Mouse (Mus musculus): ENCODE results near the gene Btg4. TPM values are rescaled to one million over a fixed set of nuclear protein-coding genes. Genes with fewer than 3 reads are reported as not detected.

The Btg4 gene
- polyA plus RNA-seq, 1 experiment from 2014 or later: not detected

DNA sequence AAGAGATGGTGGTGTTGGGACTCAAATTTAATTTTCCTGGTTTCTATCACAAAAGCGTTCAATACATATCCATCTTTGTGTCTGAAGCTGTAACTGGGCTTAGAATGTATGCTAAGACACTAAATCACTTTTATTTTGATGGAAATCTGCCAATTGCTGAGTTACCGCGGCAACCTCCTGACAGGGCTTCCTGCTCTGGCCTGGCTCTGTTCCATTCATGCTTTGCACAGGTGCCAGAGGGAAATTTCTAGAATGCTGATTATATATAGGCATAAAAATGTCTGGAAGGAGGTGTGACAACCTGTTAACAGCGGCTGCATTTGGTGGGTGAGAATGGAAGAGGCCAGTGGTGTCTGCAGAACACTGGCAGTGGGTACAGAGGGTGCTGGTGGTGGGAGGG is 85.8 kb downstream of the Btg4 start:
- WGBS: 84% methylated on average over 4 of the region's 4 CpGs
- no peak overlapping the region for H3K4me3 ChIP-seq
- no peak overlapping the region for H3K27ac ChIP-seq
- H3K9ac ChIP-seq: no peak overlapping the region
- H3K27me3 ChIP-seq: peaks cover 2% of the 10 kb centered on the region; the same call in 1 of the 2 replicates
- no peak for ATAC-seq (ENCODE audit: low FRiP score)
- no peaks in the 10 kb centered on the region for H3K36me3 ChIP-seq
- peaks cover 4% of the 10 kb centered on the region for H3K4me1 ChIP-seq (replicated peaks)
- no peak overlapping the region for H3K4me2 ChIP-seq
- no peaks in the 10 kb centered on the region for H3K9me3 ChIP-seq

GRCm38 (mm10) chr9:51147294-51147693 is 86.6 kb downstream of the Btg4 start:
- ATAC-seq (ENCODE audit: low FRiP score): no peak
- Histone ChIP-seq H3K27ac (no peak overlapping the region), H3K9ac (no peak overlapping the region), H3K4me1 (replicated peaks) (peaks cover 4% of the 10 kb centered on the region), H3K36me3 (no peaks in the 10 kb centered on the region), H3K4me2 (no peak overlapping the region), H3K27me3 (peaks cover 7% of the 10 kb centered on the region; the same call in 1 of the 2 replicates), H3K9me3 (no peaks in the 10 kb centered on the region), H3K4me3 (no peak overlapping the region)
- 83% methylated on average over 5 of the region's 5 CpGs for WGBS

- Histone ChIP-seq H3K4me2 (no peak overlapping the region), H3K4me1 (replicated peaks) (no peaks in the 10 kb centered on the region), H3K9me3 (no peaks in the 10 kb centered on the region), H3K36me3 (no peaks in the 10 kb centered on the region), H3K9ac (no peak overlapping the region), H3K27ac (no peak overlapping the region), H3K27me3 (peaks cover 7% of the 10 kb centered on the region; the same call in 1 of the 2 replicates), H3K4me3 (no peak overlapping the region)
- 18% methylated on average over 13 of the region's 13 CpGs for WGBS
- 0 out of 2 replicates have a peak, but pooled peaks have one; percentile 36 for ATAC-seq (ENCODE audit: low FRiP score)
Measured at GRCm38 (mm10) chr9:51152079-51152752, 91.5 kb downstream of the Btg4 start.

GRCm38 (mm10) chr9:51161771-51162388 is 101.2 kb downstream of the Btg4 start:
- Histone ChIP-seq H3K36me3 (no peaks in the 10 kb centered on the region), H3K4me3 (no peak overlapping the region), H3K27ac (no peak overlapping the region), H3K4me1 (replicated peaks) (no peaks in the 10 kb centered on the region), H3K4me2 (no peak overlapping the region), H3K9ac (no peak overlapping the region), H3K27me3 (peaks cover 17% of the 10 kb centered on the region), H3K9me3 (no peaks in the 10 kb centered on the region)
- peak; percentile 73 for ATAC-seq (ENCODE audit: low FRiP score)
- WGBS: 31% methylated on average over 4 of the region's 4 CpGs

DNA sequence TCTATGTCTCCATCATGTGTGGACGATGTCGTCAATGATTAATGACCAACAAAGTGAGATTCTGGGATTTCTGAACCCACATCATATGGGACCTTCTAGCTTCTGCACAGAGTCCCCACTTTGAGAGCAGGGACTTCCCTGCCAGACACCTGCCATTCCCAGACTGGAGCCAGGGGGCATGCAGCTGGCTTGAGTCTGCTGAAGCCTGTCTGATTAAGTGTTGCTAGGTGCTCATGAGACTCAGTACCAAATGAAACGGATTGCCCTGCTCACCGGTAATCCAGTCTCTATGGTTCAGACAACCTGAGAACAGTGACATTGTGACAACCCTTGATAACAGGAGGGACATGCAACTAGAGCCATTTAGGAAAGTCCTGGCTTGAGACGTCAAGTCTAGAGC is 103.3 kb downstream of the Btg4 start:
- Histone ChIP-seq H3K9ac (no peak overlapping the region), H3K36me3 (no peaks in the 10 kb centered on the region), H3K27ac (no peak overlapping the region), H3K4me3 (no peak overlapping the region), H3K9me3 (no peaks in the 10 kb centered on the region), H3K4me2 (no peak overlapping the region), H3K4me1 (replicated peaks) (no peaks in the 10 kb centered on the region), H3K27me3 (peaks cover 17% of the 10 kb centered on the region)
- WGBS: 83% methylated on average over 5 of the region's 5 CpGs
- ATAC-seq (ENCODE audit: low FRiP score): no peak

DNA sequence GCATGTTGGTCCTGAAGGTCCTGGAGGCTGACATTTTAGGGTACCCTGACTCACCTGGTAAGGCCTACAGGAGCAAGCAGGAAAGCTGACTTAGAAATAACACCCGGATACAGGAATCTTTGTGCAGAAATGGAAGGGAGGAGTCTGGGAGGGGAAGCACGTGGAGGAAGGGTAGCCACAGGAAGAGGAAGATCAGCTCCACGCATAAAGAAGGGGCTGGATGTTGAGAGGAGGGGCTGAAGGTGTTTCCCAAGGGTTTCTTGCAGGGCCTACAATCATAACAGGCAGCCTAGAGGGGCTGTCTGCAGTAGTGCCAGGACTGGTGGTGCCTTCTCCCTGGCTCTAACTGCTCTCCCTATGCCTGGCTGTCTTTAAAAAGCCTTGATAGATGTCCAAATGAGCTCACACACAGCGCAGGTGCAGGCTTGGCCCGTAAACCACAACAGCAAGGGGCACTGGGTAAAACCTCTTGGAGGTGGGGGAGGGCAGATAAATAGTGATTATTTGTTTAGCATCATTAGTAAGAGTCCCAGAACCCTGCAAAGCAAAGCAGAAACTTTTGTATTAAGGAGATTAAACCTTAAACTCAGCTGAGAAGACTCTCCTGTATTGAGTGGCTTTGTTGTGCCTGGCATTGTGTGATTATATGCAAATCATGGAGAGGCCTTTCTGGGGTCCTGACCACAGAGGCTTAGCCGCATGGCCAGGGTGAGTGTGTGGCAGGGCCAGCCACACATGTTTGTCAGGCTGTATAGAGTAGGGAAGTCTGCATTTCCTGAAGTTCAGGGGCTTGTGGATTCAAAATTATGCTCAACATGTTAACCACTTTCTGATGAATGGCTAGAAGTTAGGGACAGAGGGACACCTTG is 104.8 kb downstream of the Btg4 start, which contains the start of gene Gm32742:
Gene Gm32742, minus strand, starts transcription at position 206 of the 869 bp plus-strand sequence.
- no peak for ATAC-seq (ENCODE audit: low FRiP score)
- H3K27me3 ChIP-seq: peaks cover 8% of the 10 kb centered on the region
- no peak within 1 kb of the TSS for H3K9ac ChIP-seq
- H3K9me3 ChIP-seq: no peaks in the 10 kb centered on the region
- H3K4me1 ChIP-seq (replicated peaks): no peaks in the 10 kb centered on the region
- H3K27ac ChIP-seq: no peak within 1 kb of the TSS
- no peak within 1 kb of the TSS for H3K4me2 ChIP-seq
- 50% methylated on average over 6 of the region's 6 CpGs for WGBS
- H3K4me3 ChIP-seq: no peak within 1 kb of the TSS
- no peaks in the 10 kb centered on the region for H3K36me3 ChIP-seq

GRCm38 (mm10) chr9:51167954-51168353 is 107.3 kb downstream of the Btg4 start:
- no peaks in the 10 kb centered on the region for H3K4me1 ChIP-seq (replicated peaks)
- H3K27ac ChIP-seq: no peak overlapping the region
- 66% methylated on average over 11 of the region's 11 CpGs for WGBS
- ATAC-seq (ENCODE audit: low FRiP score): no peak
- no peaks in the 10 kb centered on the region for H3K9me3 ChIP-seq
- no peaks in the 10 kb centered on the region for H3K27me3 ChIP-seq
- no peak overlapping the region for H3K4me3 ChIP-seq
- H3K4me2 ChIP-seq: no peak overlapping the region
- H3K36me3 ChIP-seq: no peaks in the 10 kb centered on the region
- H3K9ac ChIP-seq: no peak overlapping the region

DNA sequence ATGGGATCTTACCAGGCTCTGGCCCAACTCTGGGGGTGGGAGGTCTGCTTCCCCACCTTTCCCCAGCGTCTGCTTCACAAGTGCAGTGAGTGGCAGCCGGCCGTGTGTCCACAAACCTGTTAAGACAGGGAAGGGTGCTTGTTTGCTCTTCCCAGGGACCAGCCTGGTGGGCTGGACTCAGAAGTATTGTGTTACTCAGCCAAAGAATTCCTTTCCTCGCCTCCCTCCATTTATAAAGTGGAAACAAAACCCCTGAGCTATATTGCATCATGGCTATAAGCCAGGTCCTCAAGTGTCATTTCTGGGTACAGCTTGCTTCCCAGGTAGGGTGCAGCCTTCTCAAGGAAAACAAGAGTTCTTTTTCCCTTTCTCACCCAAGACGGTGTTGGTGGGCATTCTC is 108.0 kb downstream of the Btg4 start:
- Histone ChIP-seq H3K36me3 (no peaks in the 10 kb centered on the region), H3K4me1 (replicated peaks) (no peaks in the 10 kb centered on the region), H3K9me3 (no peaks in the 10 kb centered on the region), H3K4me3 (no peak overlapping the region), H3K27me3 (no peaks in the 10 kb centered on the region), H3K27ac (no peak overlapping the region), H3K9ac (no peak overlapping the region), H3K4me2 (no peak overlapping the region)
- no peak for ATAC-seq (ENCODE audit: low FRiP score)
- WGBS: 72% methylated on average over 5 of the region's 5 CpGs

DNA sequence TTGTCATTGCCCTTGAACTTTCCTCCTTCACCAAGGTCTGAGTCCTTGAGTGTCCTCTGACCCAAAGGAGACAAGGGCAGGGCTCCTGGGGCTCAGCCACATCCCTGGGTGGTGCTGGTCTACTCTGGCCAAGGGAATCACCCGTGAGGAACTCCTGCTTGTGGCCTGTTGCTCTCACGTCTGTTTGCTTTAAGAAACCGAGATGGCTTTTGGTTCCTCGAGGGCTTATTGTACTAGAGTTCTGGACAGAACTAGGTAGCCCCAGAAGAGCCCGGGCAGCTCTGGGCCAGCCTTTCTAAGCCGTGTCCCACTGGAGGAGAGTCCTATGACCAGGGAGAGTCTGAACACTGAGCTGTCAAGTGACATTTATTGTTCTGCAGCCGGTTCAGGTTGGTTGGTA is 108.4 kb downstream of the Btg4 start:
- H3K36me3 ChIP-seq: no peaks in the 10 kb centered on the region
- H3K27ac ChIP-seq: no peak overlapping the region
- WGBS: 92% methylated on average over 7 of the region's 7 CpGs
- ATAC-seq (ENCODE audit: low FRiP score): no peak
- no peak overlapping the region for H3K4me3 ChIP-seq
- H3K27me3 ChIP-seq: no peaks in the 10 kb centered on the region
- no peak overlapping the region for H3K9ac ChIP-seq
- H3K4me2 ChIP-seq: no peak overlapping the region
- H3K4me1 ChIP-seq (replicated peaks): no peaks in the 10 kb centered on the region
- H3K9me3 ChIP-seq: no peaks in the 10 kb centered on the region

MicroRNAs encoded within 50 kb of the gene (microRNA counts, 519-probe panel; counts per million panel counts)
- microRNA mmu-miR-34b-3p (2,265 counts per million, percentile 17 among the panel's probes with 10 or more counts), microRNA mmu-miR-34b-5p (1,761 counts per million, percentile 9 among the panel's probes with 10 or more counts), microRNA mmu-miR-34c (4,641 counts per million, percentile 77 among the panel's probes with 10 or more counts)

Small RNA genes within 50 kb of the gene (microRNA-seq; reads per million reads assigned to microRNA genes)
- gene Mir34b (44.9 reads per million, percentile 40 among the genes with 10 or more reads in this experiment), gene Mir34c (1,459 reads per million, percentile 80 among the genes with 10 or more reads in this experiment)

Other genes starting within 250 kb of the Btg4 start
- 53.5 and 54.4 TPM in 2 replicates for gene Ppp2r1b, start 215.6 kb upstream of the Btg4 start, polyA plus RNA-seq (2015; fragmentation: Nextera tagmentation; extraction: Ambion mirVana)
- gene Sik2, start 51.8 kb upstream of the Btg4 start, polyA plus RNA-seq (2015; fragmentation: Nextera tagmentation; extraction: Ambion mirVana): 14.3 and 14.9 TPM in 2 replicates
- gene Layn, start 16.2 kb downstream of the Btg4 start, polyA plus RNA-seq (2015; fragmentation: Nextera tagmentation; extraction: Ambion mirVana): 2.0 and 2.1 TPM in 2 replicates
- 1.2 and 2.1 TPM in 2 replicates for gene 4833427G06Rik, start 41.2 kb downstream of the Btg4 start, polyA plus RNA-seq (2015; fragmentation: Nextera tagmentation; extraction: Ambion mirVana)
- gene Gm32742, start 104.6 kb downstream of the Btg4 start, polyA plus RNA-seq (2015; fragmentation: Nextera tagmentation; extraction: Ambion mirVana): 0.04 TPM in 1 of 2 replicates, not detected in the other
- gene Pou2af1, start 152.8 kb downstream of the Btg4 start, polyA plus RNA-seq (2015; fragmentation: Nextera tagmentation; extraction: Ambion mirVana): 0.17 TPM in 1 of 2 replicates, not detected in the other
- gene Colca2, start 217.7 kb downstream of the Btg4 start, polyA plus RNA-seq (2015; fragmentation: Nextera tagmentation; extraction: Ambion mirVana): 1.00 and 1.2 TPM in 2 replicates

All from hindbrain, embryonic 13.5 days (tissue).